Mouse (Mus musculus) kidney, postnatal 14 days (tissue): ENCODE measurements around the gene Hapln2.

Experiments
- DNase-seq: peaks from one replicate; pipeline ENCODE4 v3.0.0; 2022; ENCODE audit warnings: mixed read lengths

Hapln2 gene

DNA sequence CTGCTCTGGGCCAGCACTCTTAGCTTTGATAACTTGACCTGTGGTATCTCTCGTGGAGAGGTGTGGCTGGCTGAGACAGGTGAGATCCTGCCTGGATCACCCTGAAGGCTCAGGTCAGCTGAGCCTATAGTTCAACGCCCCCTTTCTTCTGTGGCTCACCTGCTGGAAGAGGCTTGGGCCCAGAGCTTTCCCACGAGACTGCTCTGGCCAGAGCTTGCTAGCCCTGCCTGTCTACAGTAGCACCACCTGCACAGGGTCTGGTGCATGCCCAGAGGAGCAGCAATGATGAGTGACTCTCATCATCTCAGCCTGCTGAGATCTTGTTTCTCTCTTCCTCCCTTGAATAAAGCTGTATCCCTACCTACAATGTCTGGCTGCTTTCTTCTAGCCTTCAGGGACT, 47.3 kb downstream of the Hapln2 start:
- no peak for DNase-seq

DNA sequence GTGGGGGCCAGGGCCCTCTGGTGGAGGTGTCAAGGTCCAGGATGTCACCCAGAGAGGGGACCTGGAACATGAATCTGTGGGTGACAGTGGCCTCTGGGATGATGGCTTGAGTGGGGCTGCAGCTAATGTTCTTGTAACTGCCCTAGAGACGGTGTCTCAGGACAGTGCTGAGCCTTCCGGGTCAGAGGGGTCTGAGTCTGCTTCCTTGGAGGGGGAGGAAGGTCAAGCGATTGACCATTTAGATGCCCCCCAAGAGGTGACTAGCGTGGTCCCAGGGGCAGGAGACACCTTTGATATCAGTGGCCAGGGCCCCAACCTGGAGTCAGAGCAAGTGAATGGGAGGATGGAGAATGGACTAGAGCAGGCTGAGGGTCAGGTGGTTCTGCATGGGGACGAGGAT, 47.9 kb downstream of the Hapln2 start:
- no peak for DNase-seq

DNA sequence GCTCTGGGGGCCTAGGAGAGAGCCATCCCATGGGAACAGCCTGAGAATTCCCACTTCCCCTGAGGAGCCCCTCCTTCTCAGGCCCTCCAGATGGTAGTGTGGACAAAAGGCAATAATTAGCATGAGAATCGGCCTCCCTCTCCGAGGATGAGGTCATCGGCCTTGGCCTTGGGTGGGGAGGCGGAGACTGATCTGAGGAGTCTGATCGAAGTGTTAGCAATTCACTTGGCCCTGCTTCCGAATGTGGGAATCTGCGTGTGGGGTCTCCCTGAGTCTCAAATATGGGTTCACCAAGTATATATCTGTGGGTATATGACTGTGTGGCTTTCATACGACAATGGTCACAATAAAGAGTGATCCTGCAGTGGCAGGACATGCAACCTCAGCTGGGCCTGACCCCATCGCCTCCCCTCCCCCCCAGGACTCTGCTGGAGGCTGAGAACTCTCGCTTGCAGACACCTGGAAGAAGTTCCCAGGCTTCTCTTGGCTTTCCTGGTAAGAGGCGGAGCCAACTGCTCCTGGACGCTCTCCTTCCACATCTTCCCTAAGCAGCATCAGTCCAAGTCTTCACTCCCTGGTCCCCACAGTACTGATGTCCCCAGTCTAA, 52.9 kb downstream of the Hapln2 start:
- DNase-seq = no peak

DNA sequence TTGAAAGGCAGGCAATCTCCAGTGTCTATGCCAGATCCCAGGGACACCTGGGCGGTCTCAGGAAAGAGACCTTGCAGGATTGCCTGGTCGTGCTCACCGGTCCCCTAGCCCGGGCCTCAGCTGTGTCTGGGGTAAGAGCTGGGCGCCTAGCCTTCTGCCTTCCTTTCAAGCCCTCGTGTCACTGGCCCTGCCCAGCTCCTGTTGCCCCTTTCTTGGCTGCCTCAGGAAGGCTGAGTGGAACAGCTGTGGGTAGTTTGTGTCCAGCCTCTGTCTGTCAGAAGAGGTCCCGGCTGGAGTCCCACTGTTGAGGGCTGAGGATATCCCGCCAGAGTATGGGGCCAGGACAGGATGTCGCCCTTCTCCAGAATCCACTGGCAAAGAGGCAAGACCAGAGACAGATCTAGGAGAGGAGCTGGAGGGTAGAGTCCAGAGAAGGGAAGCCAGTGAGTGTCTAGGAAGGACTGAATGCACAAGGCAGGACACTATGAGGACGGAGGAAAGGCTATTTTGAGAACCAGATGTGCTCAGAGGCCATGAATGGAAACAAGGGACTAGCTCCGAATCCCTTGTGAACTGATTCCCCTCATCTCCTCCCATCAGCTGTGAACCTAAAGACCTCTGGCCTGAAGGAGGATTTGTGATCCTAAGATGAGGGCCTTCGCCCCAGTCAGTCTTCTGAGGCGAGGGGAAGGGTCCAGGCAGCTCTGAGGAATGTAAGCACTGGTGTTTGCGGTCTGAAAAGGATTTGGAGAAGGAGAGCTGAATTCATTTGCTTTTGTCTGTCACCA, 53.6 kb downstream of the Hapln2 start:
- DNase-seq = no peak

DNA sequence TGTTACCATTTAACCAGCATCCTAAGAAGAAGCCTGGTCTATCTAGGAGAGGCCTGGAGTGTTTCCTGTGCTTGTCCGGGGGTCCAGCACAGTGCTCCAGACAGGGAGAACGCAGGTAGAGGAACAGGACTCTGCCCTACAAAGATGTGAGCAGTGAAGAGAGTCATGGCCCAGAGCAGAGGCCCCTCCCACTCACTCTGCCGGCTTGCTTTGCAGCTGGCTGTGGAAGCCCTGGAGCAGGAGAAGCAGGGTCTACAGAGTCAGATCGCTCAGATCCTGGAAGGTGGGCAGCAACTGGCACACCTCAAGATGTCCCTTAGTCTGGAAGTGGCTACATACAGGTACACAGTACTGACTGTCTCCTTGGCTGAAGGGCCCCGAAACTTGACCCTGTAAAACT, 54.6 kb downstream of the Hapln2 start:
- no peak for DNase-seq

DNA sequence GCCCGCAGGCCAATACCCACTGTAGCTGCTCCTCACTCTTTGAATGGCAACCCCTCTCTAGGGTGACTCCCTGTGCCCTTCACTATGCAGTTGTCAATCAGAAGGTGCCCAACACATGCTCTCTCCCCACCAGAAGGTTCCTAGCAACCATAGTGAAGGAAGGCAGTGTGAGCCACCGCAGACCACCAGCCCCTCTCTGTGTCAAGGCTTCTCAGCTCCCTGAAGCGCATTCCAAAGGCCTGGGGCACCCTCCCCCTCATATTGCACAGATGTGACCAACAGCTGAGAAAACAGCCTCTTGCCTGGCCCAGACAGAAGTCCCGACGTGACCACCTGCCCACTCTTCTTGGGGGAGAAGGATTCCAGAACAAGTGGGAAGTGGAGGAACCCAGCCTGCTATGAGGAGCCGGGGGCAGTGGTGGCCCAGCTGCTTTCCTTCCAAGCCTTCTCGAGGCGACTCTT, 55.1 kb downstream of the Hapln2 start:
- no peak for DNase-seq
